Mouse (Mus musculus): ENCODE data around the gene Catsper2.
"Not testable (repeated sequence)": the region's sequence is repeated elsewhere in the genome, so short reads cannot be mapped to it uniquely, and the experiment has no call there.

Gene Catsper2

DNA sequence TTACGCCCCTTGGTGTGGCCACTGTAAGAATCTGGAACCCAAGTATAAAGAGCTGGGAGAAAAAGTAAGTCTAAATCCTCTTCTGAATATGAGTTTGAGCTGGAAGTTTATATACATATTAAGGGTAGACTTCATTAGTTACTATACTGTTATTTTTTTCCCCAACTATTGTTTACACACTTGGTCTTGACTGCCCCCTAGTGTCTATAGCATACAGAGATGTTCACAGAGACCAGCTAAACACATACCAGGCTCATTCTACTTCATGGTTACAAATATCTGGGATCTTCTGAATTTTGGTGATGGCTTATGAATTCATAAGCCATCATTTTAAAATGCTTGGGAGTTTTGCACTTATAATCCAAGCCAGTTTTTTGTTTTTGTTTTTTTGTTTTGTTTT is 21.3 kb upstream of the Catsper2 start:
- no peak for DNase-seq (ENCODE audit: low spot score in 2 of 2)

- no peak for DNase-seq (ENCODE audit: low spot score in 2 of 2)
Observed at GRCm38 (mm10) chr2:121425890-121426289, 12.3 kb upstream of the Catsper2 start.

- DNase-seq (ENCODE audit: low spot score in 2 of 2) = no peak
Observed at GRCm38 (mm10) chr2:121423166-121423565, 9.6 kb upstream of the Catsper2 start.

GRCm38 (mm10) chr2:121418476-121418875 is 4.9 kb upstream of the Catsper2 start:
- no peak for DNase-seq (ENCODE audit: low spot score in 2 of 2)

DNA sequence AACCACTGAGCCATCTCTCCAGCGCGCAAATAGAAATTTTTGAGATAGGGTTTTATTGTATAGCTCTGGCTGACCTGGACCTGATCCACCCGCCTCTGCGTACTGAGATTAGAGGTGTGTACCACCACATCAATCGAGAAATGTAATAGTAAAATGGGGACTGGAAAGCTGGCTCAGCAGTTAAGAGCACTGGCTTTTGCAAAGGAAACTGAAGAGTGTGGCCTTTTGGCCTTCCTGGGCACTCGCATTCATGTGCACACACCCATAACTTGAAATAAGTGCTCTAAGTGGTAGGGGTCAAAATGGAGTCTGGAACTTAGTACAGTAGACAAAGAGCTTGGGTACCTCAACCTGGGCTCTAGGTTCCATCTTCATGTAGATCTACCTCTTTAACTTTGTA is 2.8 kb upstream of the Catsper2 start:
- DNase-seq (ENCODE audit: low spot score in 2 of 2) = no peak

GRCm38 (mm10) chr2:121415591-121415990 is 2.0 kb upstream of the Catsper2 start:
- peak in 1 of 2 experiments; percentile 29 for DNase-seq (ENCODE audit: low spot score in 2 of 2)

GRCm38 (mm10) chr2:121415103-121415502 is 1.5 kb upstream of the Catsper2 start:
- DNase-seq (ENCODE audit: low spot score in 2 of 2) = no peak

GRCm38 (mm10) chr2:121414139-121414685 is 620 bp upstream of the Catsper2 start:
- no peak for DNase-seq (ENCODE audit: low spot score in 2 of 2)

DNA sequence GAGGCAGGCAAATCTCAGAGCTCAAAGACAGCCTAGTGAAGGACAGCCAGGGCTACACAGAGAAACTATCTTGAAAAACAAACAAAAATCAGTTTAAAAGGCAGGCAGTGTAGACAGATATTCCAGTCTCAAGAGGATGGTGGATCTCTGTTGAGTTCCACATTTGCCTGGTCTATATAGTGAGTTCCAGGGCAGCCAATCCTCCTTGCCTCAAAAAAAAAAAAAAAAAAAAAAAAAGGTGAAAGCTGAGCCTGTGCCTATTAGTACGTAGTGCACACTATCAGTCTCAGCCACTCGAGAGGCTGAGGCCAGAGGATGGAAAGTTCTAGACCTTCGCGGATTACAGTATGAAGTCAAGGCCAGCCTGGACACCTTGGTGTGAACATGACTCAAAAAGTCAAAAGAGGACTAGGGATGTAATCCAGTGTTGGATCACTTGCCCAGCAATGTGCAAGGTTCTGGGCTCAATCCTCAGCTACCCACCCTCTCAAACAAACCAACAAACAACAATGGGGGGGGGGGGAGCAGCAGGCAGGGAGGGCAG is 677 bp downstream of the Catsper2 start:
- no peak for DNase-seq (ENCODE audit: low spot score in 2 of 2)

DNA sequence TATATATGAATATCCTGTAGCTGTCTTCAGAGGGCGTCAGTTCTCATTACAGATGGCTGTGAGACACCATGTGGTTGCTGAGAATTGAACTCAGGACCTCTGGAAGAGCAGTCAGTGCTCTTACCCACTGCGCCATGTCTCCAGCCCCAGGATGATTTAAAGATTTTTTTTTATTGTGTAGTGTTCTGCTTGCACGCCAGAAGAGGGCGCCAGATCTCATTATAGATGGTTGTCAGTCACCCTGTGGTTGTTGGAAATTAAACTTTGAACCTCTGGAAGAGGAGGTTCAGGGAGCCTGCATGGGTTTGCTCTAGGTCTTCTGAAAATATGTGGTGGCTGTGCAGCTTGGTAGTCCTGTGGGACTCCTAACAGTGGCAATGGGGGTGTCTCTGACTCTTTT is 5.4 kb downstream of the Catsper2 start:
- DNase-seq (ENCODE audit: low spot score in 2 of 2) = no peak

DNA sequence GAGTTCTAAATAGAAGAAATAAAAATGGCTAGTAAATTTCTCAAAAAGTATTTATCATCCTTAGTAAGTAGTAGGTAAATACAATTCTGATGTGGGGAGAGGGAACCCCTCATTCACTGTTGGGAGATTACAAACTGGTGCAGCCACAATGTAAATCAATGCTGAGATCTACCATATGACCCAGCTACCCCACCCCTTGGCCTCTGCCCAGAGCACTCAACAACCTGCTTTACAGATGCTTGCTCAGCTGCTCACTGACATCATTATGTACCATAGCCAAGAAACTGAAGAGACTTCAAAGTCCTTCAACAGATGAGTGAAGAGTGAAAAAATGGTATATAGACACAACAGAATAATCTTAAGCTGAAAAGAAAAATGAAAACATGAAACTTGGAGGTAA is 10.3 kb downstream of the Catsper2 start:
- DNase-seq (ENCODE audit: low spot score in 2 of 2) = no peak

GRCm38 (mm10) chr2:121396624-121397023 is 17.0 kb downstream of the Catsper2 start:
- DNase-seq (ENCODE audit: low spot score in 2 of 2) = peak; percentile 89 to 91

- DNase-seq (ENCODE audit: low spot score in 2 of 2) = not testable (repeated sequence)
Observed at GRCm38 (mm10) chr2:121386961-121387575, 26.5 kb downstream of the Catsper2 start, which contains the start of gene Strc. Gene Strc, minus strand, starts transcription at chr2:121387168.

DNA sequence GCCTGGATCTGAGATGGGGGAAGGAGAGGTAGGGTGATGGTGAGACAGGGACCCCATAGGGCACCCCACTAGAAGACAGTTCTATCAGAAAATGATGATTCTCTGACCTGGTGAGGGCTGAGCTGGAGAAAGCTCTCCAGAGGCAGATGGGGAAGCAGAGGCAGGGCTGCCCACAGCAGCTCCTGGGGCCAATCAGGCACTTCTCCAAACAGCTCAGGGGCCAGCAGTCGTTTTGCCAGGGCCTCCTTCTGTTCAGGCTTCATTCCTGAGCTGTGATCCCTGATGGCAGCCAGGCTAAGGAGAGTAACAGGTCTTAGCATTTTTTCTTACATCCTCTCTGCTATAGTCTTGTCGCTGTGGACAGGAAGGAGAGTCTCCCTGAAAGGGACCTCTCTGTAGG is 38.8 kb downstream of the Catsper2 start:
- no peak for DNase-seq (ENCODE audit: low spot score in 2 of 2)

DNA sequence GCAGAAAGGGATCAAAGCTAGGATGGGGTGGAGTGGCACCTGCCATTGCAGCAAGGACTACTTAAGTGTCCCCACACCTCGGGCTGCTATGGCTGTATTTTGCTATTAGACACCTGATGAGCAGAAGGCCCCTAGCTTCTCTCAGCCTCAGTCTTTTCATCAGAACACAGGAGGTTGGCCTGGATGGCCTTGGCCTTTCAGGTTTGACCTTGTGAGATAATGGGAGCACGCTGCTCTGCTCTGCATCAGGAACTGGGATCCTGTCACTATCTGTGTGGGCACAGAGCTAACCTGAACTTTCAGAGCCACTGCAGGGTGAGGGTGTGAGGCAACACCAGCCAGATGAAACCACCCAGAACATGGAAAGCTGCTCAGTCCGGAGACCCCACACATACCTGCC is 41.3 kb downstream of the Catsper2 start:
- DNase-seq (ENCODE audit: low spot score in 2 of 2) = no peak

GRCm38 (mm10) chr2:121370921-121371320 is 42.7 kb downstream of the Catsper2 start:
- DNase-seq (ENCODE audit: low spot score in 2 of 2) = no peak

DNA sequence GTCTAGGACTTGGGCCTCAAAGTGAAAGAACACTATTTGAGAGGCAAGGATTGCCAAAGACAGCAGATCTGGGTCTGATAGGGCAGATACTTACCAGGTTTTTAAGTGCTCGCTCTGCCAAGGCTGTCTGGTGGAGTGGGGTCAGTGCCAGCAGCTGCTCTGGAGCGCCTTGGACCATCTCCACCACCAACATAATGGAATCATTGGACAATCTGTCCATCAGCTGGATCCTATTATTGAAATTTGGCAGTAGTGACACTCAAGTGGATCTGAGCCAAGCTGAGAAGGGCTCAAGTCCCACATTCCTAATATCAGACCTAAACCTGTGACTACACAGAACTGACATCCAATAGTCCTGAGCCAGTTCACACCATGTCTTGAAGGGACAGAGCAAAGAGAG is 44.8 kb downstream of the Catsper2 start:
- no peak for DNase-seq (ENCODE audit: low spot score in 2 of 2)

- DNase-seq (ENCODE audit: low spot score in 2 of 2) = no peak
Observed at GRCm38 (mm10) chr2:121363656-121364055, 49.9 kb downstream of the Catsper2 start.

- DNase-seq (ENCODE audit: low spot score in 2 of 2) = no peak
Observed at GRCm38 (mm10) chr2:121359461-121359860, 54.1 kb downstream of the Catsper2 start.

DNA sequence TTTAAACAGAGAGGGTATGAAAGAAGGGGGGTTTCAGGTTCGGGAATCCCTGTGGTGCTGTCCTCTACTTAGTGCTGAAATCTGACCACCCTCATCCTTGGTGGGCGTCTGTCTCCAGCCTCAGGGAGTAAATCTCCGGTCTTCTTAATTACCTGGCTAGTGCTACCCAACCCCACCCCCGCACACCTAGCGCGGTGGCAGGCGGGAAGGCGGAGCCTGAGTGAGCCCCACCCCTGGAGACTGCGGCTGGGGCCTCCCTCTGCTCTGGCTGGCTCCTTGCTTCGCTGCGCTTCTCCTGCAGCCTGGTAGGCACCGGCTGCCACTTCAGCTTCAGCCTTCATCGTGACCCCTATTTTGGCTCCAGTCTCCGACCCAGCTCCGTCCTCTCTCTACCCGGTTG is 55.2 kb downstream of the Catsper2 start:
- peak; percentile 85 to 89 for DNase-seq (ENCODE audit: low spot score in 2 of 2)

DNA sequence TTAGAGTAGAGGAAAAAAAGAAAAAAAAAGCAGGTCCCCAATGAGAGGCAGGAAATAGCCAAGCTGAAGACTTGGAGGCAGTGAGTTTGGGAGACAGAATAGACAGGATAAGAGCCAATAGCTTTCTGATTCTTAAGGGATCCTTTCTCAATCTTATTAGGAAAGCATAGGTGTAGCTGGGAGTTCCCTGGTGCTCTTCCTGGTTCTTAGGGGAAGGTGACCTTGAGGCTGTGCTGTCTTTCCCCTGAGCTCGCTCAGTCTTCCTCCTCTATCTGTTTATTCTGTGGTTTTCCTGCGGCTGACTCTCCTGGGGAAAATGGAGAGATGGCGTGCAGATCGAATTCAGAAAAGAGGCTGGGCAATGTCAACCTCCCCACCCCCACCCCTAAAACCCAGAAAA is 55.6 kb downstream of the Catsper2 start:
- DNase-seq (ENCODE audit: low spot score in 2 of 2) = no peak

GRCm38 (mm10) chr2:121357494-121357893 is 56.1 kb downstream of the Catsper2 start, which contains the start of gene Ckmt1:
Gene Ckmt1, plus strand, starts transcription at chr2:121357714.
- no peak for DNase-seq (ENCODE audit: low spot score in 2 of 2)

DNA sequence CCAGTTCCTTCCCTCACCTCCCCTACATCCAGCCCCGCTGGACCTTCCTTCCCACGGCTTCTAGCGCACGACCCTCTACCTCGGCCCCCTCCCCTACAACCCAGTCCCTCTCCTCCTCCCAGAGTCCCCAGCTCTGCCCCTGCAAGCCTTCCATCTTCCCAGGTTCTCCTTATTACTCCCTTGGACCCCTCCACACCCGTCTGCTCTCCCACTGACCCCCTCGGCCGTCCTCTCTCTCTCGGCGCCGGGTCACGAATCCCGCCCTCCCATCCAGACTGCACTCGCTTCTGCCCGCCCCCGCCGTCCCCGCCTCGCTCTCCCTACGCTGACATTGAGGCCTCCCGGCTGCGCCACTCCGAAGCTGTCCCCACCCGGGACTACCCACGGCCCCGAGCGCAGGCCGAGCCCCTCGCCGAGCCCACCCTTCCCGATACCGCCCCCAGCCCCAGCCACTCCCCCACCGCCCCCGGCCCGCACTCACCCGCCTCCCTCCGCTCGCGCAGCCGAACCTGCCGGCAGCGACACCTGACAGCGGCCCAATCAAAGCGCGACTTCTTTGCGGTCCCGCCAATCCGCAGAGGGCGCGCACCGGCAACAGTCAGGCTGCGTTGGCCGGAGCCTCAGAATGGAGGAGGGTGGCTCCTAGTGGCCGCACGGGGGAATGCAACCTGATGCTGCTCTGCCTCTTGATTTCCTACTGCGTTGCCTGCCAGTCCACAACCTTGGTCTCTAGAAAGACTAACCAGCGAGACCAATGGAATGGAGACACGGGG is 58.6 kb downstream of the Catsper2 start, which contains the start of gene Ppip5k1:
Gene Ppip5k1 (minus strand): TSS at position 577 of the 773 bp plus-strand sequence.
- peak; percentile 99 for DNase-seq (ENCODE audit: low spot score in 2 of 2)
